Mouse (Mus musculus) C2C12 (cell line): Measurements from ENCODE around the gene Gm20388.

Experiments
- CTCF ChIP-seq: IDR thresholded peaks from one replicate; pipeline ENCODE4 v1.5.1; 2011; ENCODE audit not compliant: control insufficient read depth, insufficient read depth, insufficient read length
- MAX ChIP-seq: IDR thresholded peaks from one replicate; pipeline ENCODE4 v1.6.1; 2011; ENCODE audit warnings: mild to moderate bottlenecking, control low read depth
- MYOG ChIP-seq: IDR thresholded peaks from one replicate; pipeline ENCODE4 v1.6.1; 2011; ENCODE audit not compliant: control insufficient read depth, insufficient read length; ENCODE audit errors: extremely low read depth
- USF1 ChIP-seq: IDR thresholded peaks from one replicate; pipeline ENCODE4 v1.6.1; 2011; ENCODE audit warnings: low read depth, mild to moderate bottlenecking, control low read depth, moderate library complexity

DNA sequence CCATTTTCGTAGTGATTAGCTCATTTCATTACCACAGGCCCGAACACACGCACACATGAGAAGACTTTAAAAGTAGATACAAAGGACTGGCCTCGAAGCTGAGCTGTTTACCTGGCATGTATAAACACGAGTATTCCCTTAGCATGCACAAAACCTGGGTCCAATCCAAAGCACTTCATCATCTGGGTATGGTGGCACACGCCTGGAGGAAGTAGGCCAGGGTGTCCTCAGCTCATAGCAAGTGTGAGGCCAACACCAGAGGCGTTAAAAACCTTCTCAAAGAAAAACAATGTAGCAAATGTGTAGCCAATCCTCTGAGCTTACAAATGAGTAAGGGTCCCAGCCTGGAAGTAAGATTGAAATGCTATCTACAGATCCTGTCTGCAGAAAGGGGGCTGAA, 3103.8 kb downstream of the Gm20388 start:
- TF ChIP-seq MYOG (no peak), CTCF (no peak), MAX (no peak), USF1 (no peak)
